Mouse (Mus musculus): ENCODE measurements at regions not wholly inside any gene's neighbourhood (a gene's known extent, or its start where the extent isn't known, plus 50 kb on each side); places are given as distances from the start of the nearest gene placed in this dataset.

DNA sequence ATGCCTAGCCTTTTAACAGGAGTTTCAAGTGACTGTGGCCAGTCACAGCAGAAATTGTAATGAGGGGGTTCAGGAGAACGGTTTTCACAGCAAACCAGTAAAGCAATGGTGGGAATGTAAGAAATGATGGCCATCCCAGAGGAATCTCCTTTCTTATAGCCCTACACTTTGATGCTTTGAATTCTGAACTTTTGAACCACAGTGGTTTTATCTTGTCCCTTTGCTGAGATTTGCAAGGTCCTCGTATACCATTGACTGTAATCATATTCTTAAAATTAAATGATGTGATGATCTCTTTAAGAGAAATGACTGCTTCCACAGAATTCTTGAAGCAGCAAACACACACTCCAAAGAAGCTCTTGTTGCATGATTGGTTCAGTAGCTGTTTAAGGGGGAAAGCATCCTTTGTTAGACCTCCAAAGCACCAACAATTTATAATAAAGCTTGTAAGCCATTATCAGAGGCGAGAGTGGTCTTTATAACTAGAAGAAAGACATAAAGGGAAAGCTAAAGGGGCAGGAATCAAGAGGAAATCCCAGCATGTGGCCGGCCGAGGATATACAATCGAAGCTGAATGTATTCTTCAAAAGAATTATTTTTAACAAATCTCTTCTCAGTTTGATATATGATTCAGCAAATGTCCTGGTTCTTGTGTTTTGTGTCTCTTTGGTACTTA is 56.3 kb upstream of the Robo2 start:
- Histone ChIP-seq H3K36me3 (no peaks in the 10 kb centered on the region), H3K27me3 (no peaks in the 10 kb centered on the region), H3K4me2 (no peak overlapping the region), H3K9ac (no peak overlapping the region), H3K4me1 (replicated peaks) (no peaks in the 10 kb centered on the region), H3K27ac (replicated peaks) (no peak overlapping the region), H3K9me3 (no peaks in the 10 kb centered on the region), H3K4me3 (no peak overlapping the region)
- 38% methylated on average over 6 of the region's 6 CpGs for WGBS
- no peak for ATAC-seq (ENCODE audit: low read depth)

DNA sequence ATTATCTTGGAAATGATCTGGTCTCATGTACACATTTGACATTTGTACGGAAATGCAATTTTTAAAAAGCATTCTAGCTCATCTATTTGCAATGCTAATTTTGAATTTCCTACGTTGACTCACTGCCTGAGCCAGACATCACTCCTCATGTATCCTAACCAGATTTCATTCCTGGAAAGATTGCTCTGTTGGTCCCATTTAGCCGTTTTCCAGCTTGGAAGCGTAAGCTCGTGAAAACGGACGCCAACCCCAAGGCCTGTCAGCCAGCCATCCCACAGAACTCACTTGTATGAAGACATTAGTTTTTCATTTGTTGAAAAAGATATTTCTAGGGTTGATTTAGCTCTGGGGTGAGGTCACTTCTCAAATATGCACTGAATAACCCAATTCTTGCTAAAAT is 55.5 kb upstream of the Robo2 start:
- no peaks in the 10 kb centered on the region for H3K27me3 ChIP-seq
- no peak overlapping the region for H3K27ac ChIP-seq (replicated peaks)
- H3K36me3 ChIP-seq: no peaks in the 10 kb centered on the region
- no peak overlapping the region for H3K4me2 ChIP-seq
- no peak overlapping the region for H3K9ac ChIP-seq
- no peak for ATAC-seq (ENCODE audit: low read depth)
- WGBS: 81% methylated on average over 7 of the region's 7 CpGs
- H3K4me3 ChIP-seq: no peak overlapping the region
- no peaks in the 10 kb centered on the region for H3K4me1 ChIP-seq (replicated peaks)
- no peaks in the 10 kb centered on the region for H3K9me3 ChIP-seq

DNA sequence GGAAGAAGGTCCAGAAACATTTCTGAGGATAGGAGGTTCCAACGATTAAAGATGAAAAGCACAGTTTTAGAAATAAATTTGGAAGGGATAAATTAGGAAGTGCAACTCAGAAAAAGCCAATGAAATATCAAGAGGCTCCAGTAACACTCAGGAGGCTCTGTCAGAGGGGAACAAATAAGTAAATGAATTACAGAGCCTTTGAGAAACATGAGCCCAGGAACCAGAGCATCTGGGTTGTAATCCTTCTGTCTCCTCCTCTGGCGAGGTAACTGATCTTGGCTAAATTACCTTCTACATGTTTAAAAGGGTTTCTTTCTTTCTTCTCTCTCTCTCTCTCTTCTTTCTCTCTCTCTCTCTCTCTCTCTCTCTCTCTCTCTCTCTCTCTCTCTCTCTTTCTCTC is 53.2 kb upstream of the Robo2 start:
- no peak overlapping the region for H3K4me3 ChIP-seq
- no peak overlapping the region for H3K4me2 ChIP-seq
- no peaks in the 10 kb centered on the region for H3K4me1 ChIP-seq (replicated peaks)
- H3K27me3 ChIP-seq: no peaks in the 10 kb centered on the region
- H3K36me3 ChIP-seq: no peaks in the 10 kb centered on the region
- WGBS: 31% methylated on average over 2 of the region's 2 CpGs
- H3K9ac ChIP-seq: no peak overlapping the region
- no peaks in the 10 kb centered on the region for H3K9me3 ChIP-seq
- no peak for ATAC-seq (ENCODE audit: low read depth)
- no peak overlapping the region for H3K27ac ChIP-seq (replicated peaks)

DNA sequence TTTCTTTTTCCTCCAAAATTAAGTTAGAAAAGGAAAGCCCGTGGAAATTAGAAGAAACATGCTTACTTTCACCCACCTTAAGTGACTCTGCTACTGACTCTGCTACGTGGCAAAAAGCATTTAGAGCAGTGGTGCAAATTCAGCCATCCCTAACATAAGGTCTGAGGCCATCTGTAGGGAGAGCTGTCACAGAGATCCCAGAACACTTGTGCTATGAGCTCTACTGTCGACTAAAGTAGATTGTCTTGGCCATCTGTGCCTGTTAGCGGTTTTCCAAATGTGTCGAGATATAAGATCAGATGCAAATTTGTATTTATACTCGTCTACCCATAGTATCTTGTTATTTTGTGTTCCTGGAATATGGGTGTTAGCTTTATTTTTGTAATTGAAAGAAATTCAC is 52.7 kb upstream of the Robo2 start:
- Histone ChIP-seq H3K4me1 (replicated peaks) (no peaks in the 10 kb centered on the region), H3K27ac (replicated peaks) (no peak overlapping the region), H3K4me3 (no peak overlapping the region), H3K9ac (no peak overlapping the region), H3K9me3 (no peaks in the 10 kb centered on the region), H3K27me3 (no peaks in the 10 kb centered on the region), H3K4me2 (no peak overlapping the region), H3K36me3 (no peaks in the 10 kb centered on the region)
- ATAC-seq (ENCODE audit: low read depth): no peak
- 47% methylated on average over 6 of the region's 6 CpGs for WGBS

DNA sequence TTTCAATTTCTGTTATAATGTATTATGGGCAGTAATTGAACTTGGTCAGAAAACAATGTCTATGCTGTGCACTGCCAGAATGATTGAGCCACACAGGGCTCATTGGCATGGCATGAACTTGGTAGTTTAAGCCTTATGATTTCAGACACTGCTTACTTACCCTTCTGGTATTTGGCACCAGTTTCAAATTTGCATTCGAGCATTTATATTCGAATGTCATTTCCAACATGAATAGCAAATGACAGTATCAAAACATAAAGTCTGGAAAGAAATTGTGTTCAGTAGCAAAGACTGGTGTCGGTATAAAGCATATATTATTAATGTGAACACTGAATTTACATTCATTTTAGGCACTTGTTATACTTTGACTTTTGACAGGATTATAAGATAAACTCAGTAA is 50.8 kb upstream of the Robo2 start:
- H3K4me2 ChIP-seq: no peak overlapping the region
- H3K27me3 ChIP-seq: no peaks in the 10 kb centered on the region
- H3K9ac ChIP-seq: no peak overlapping the region
- H3K4me3 ChIP-seq: no peak overlapping the region
- no peaks in the 10 kb centered on the region for H3K9me3 ChIP-seq
- 0 out of 2 replicates have a peak, but pooled peaks cover 4% of the 10 kb centered on the region for H3K4me1 ChIP-seq (replicated peaks)
- H3K27ac ChIP-seq (replicated peaks): no peak overlapping the region
- 84% methylated on average over 3 of the region's 3 CpGs for WGBS
- H3K36me3 ChIP-seq: no peaks in the 10 kb centered on the region
- ATAC-seq (ENCODE audit: low read depth): no peak
